Mouse (Mus musculus) C2C12 (cell line): Measurements from ENCODE around the gene Lrp1. TPM values are rescaled to one million over a fixed set of nuclear protein-coding genes. Genes with fewer than 3 reads are reported as not detected.

Experiments
- H3K27me3 ChIP-seq: one replicate; pipeline ENCODE4 v1.6.1; 2011; ENCODE audit not compliant: control insufficient read depth, insufficient read depth, insufficient read length
- H3K36me3 ChIP-seq: one replicate; pipeline ENCODE4 v1.6.1; 2011; ENCODE audit not compliant: control insufficient read depth, insufficient read depth
- H3K4me3 ChIP-seq: one replicate; pipeline ENCODE4 v1.5.1; 2011; ENCODE audit warnings: mild to moderate bottlenecking, control low read depth; ENCODE audit not compliant: poor library complexity, insufficient read depth, severe bottlenecking
- H3K79me2 ChIP-seq: one replicate; pipeline ENCODE4 v1.6.1; 2011; ENCODE audit not compliant: control insufficient read depth, insufficient read depth
- H3K79me3 ChIP-seq: one replicate; pipeline ENCODE4 v1.6.1; 2011; ENCODE audit warnings: low read depth, control low read depth
- H3ac ChIP-seq: one replicate; pipeline ENCODE3; 2011; ENCODE audit warnings: low read depth; ENCODE audit not compliant: control insufficient read depth, insufficient read length
- CEBPB ChIP-seq: IDR thresholded peaks from one replicate; pipeline ENCODE4 v1.6.1; 2011; ENCODE audit warnings: low read depth, mild to moderate bottlenecking, control low read depth, moderate library complexity
- CTCF ChIP-seq: IDR thresholded peaks from one replicate; pipeline ENCODE4 v1.5.1; 2011; ENCODE audit not compliant: control insufficient read depth, insufficient read depth, insufficient read length
- FOSL1 ChIP-seq: IDR thresholded peaks from one replicate; pipeline ENCODE4 v1.8.0; 2011; ENCODE audit warnings: mild to moderate bottlenecking, low read length; ENCODE audit not compliant: poor library complexity, insufficient read depth, severe bottlenecking
- MAX ChIP-seq: IDR thresholded peaks from one replicate; pipeline ENCODE4 v1.6.1; 2011; ENCODE audit warnings: mild to moderate bottlenecking, control low read depth
- MYOD1 ChIP-seq: IDR thresholded peaks from one replicate; pipeline ENCODE4 v1.6.1; 2011; ENCODE audit warnings: low read depth; ENCODE audit not compliant: control insufficient read depth, insufficient read length
- MYOG ChIP-seq: IDR thresholded peaks from one replicate; pipeline ENCODE4 v1.6.1; 2011; ENCODE audit not compliant: control insufficient read depth, insufficient read length; ENCODE audit errors: extremely low read depth
- USF1 ChIP-seq: IDR thresholded peaks from one replicate; pipeline ENCODE4 v1.6.1; 2011; ENCODE audit warnings: low read depth, mild to moderate bottlenecking, control low read depth, moderate library complexity
- polyA plus RNA-seq: library from polyadenylated mRNA; unstranded; fragments of >200 nt; fragmentation: generic; extraction: Trizol; gene quantifications from one replicate; pipeline ENCODE4 v1.2.1, GENCODE M21; 2012; ENCODE audit warnings: missing spikeins

The Lrp1 gene
- polyA plus RNA-seq, 1 experiment = 190 TPM

DNA sequence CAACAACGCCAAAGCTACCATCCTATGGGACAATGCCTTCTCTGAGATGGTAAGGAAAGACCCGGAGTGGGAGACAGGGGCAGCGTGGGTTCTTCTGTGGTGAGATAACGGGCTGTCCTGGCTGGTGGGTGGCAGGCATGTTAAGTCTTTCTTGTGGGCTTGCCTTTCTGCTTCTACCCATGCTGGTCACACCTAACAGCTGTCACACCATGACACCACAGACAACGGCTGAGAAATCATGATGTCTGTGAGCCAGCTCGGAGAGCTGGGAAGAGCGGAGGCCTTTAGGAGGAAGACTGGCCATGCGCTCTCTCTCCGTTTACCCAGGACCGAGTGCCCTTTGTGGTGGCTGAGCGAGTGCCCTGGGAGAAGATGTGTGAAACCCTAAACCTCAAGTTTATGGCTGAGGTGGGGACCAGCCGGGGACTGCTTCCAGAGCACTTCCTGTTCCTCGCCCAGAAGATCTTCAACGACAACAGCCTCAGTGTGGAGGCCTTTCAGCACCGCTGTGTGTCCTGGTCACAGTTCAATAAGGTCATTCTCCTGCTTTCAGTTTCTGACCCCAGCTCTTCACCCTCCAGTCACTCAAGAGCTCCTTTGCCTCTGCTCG, 34.1 kb upstream of the Lrp1 start:
- no peak for TF ChIP-seq FOSL1
- TF ChIP-seq CEBPB = no peak
- TF ChIP-seq MAX = no peak
- TF ChIP-seq USF1 = no peak
- TF ChIP-seq MYOD1 = no peak
- no peak for TF ChIP-seq MYOG
- no peak for TF ChIP-seq CTCF
- Histone ChIP-seq H3K79me3 (no peaks in the 10 kb centered on the region), H3ac (no peak overlapping the region), H3K4me3 (no peak overlapping the region), H3K27me3 (no peaks in the 10 kb centered on the region), H3K79me2 (no peaks in the 10 kb centered on the region), H3K36me3 (peaks cover 3% of the 10 kb centered on the region)

DNA sequence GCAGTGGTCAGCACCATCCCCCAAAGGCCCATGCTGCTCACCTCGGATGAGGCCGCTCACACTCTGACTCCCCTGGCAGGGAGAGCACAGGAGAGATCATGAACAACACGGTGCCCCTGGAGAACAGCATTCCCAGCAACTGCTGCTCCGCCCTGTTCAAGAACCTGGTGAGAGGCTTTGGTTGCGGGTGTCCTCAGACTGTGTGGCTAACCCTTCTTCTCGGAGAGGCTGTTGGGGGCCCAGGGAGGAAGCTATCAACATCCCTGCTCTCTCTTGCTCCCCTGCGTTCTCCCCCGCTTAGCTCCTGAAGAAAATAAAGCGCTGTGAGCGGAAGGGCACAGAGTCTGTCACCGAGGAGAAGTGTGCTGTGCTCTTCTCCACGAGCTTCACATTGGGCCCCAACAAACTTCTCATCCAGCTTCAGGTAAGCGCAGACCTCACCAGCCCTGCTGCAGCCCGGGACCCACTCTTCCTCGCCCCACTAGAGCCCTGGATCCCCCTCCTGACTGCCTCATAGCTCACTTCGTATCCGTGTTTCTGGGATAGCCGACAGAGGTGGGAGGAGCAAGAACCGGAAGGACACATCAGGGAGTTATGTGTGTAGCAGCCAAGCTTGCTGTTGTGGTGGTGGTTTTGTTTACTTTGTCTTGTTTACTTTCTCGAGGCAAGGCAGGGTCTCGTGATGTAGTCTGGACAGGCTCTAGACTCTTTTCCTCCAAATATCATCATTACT, 32.1 kb upstream of the Lrp1 start:
- Histone ChIP-seq H3K79me3 (no peaks in the 10 kb centered on the region), H3K79me2 (no peaks in the 10 kb centered on the region), H3K27me3 (no peaks in the 10 kb centered on the region), H3K36me3 (no peaks in the 10 kb centered on the region), H3K4me3 (no peak overlapping the region), H3ac (no peak overlapping the region)
- TF ChIP-seq FOSL1 (no peak), CEBPB (no peak), CTCF (no peak), MYOG (no peak), MAX (no peak), MYOD1 (no peak), USF1 (no peak)

GRCm38 (mm10) chr10:127645791-127646190, 24.8 kb upstream of the Lrp1 start:
- H3K4me3 ChIP-seq = no peak overlapping the region
- no peak overlapping the region for H3ac ChIP-seq
- TF ChIP-seq MYOG (no peak), USF1 (no peak), FOSL1 (no peak), CTCF (no peak), MAX (no peak)
- H3K79me2 ChIP-seq = no peaks in the 10 kb centered on the region
- H3K36me3 ChIP-seq = no peaks in the 10 kb centered on the region
- no peaks in the 10 kb centered on the region for H3K79me3 ChIP-seq
- H3K27me3 ChIP-seq = no peaks in the 10 kb centered on the region

DNA sequence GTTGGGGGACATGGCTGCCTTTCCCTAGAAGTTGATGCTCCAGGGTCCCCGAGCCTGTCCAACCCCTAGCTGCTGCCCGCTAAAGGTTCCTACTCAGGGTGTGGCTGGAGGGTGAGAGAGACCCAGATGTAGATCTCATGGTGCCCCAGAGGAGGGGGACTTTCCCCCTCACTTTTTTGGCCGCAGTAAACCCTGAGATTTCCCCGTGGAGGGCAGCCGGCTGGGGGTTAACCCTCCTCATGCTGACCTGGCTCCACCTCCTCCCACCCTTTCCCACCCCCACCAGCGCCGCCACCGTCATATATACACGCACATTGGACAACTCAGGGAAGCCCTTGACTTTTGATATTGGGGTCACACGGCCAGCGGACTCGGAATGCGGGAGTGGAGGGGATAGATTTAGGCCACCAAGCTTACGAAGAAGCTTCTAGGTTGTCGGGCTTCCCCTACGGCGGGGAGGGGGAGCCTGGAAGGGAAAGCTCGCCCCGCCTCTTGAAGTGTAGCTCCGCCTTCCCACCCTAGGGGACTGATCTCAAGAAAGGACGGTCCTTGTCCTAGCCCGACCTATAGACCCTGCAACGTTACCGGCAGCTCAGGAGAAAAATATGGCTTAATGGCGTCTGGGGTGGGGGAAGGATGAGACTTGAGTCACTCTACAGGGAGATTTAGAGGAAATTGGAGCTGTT, 22.7 kb upstream of the Lrp1 start:
- Histone ChIP-seq H3K79me2 (no peaks in the 10 kb centered on the region), H3K79me3 (no peaks in the 10 kb centered on the region), H3ac (no peak overlapping the region), H3K4me3 (no peak overlapping the region), H3K27me3 (no peaks in the 10 kb centered on the region), H3K36me3 (no peaks in the 10 kb centered on the region)
- TF ChIP-seq MAX (no peak), CTCF (no peak), FOSL1 (no peak), CEBPB (no peak), USF1 (no peak), MYOG (no peak), MYOD1 (no peak)

DNA sequence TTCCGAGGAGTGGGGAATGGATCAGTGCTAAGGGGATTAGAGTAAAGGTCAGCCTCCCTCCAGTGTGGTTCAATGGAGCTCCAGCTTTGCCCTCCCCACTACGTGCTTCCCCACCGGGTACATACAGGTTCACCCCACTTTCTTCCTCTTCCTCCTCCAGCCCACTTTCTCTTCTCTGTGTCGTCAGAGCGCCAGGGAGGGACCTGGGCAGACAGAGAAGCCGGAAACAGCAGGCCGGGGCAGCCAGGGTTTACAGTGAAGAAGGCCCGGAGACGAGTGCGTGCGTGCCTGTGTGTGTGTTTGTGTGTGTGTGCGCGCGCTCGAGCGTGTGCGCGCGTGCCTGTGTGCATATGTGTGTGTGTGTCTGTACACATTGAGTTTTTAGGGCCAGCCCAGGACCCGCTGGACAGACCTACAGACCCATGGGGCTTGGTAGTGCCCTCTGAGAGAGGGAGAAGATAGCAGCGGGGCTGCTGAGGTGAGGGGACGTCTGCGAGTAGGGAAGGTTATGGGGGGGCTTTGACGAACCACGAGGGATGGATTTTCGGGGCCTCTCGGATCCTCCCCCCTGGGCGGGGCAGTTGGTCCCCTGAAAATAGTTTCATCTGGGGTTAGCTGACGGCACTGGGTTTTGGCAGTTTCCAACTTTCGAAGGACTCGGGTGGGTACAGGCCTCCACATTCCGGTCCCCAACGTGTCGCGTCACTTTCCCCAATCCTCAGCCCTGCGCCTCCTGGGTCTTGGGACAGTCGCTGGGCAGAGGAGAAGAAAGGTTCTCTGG, 22.0 kb upstream of the Lrp1 start, which contains the start of gene Stat6:
TSS of gene Stat6 (plus strand) at position 215 of the 781 bp plus-strand sequence.
- H3K79me2 ChIP-seq = no peaks in the 10 kb centered on the region
- no peak within 1 kb of the TSS for H3K4me3 ChIP-seq
- no peak within 1 kb of the TSS for H3ac ChIP-seq
- H3K36me3 ChIP-seq = no peaks in the 10 kb centered on the region
- no peak for TF ChIP-seq MAX
- no peak for TF ChIP-seq CTCF
- no peak for TF ChIP-seq MYOG
- no peak for TF ChIP-seq CEBPB
- TF ChIP-seq FOSL1 = no peak
- TF ChIP-seq MYOD1 = no peak
- no peak for TF ChIP-seq USF1
- no peaks in the 10 kb centered on the region for H3K79me3 ChIP-seq
- H3K27me3 ChIP-seq = no peaks in the 10 kb centered on the region
